ENCODE assay signal across 15 mouse cellular contexts in the genomic region with DNA sequence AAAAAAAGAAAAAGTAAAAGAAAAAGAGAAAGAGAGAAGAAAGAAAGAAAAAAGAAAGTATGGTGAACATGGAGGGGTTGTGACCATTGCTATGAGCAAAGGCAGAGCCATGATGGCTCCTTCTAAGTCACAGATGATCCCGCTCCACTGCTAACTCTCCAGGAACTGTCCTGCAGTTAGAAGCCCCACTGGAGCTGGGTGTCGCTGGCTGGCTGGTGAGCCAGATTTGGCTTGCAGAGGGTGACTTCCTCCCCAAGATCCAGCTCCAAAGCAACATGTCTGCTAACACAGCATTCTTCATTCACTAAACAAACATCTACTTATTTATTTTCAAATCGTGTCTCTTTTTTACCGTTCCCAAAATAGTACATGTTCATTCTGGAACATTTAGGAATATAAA.
"Had no signal": no experiment of that assay in that cellular context is flagged by ENCODE, and none has a peak within 500 bp of the region (broad histone marks: within the 10 kb centered on the region; RNA-seq: fewer than 3 reads in every experiment).

No protein-coding gene starts in this region.

- H3K4me3 ChIP-seq: limb, embryonic 13.5 days; limb, embryonic 15.5 days; liver, embryonic 12.5 days; megakaryocyte, embryonic 14.5 days; midbrain, embryonic 12.5 days; neural tube, embryonic 12.5 days; stomach, embryonic 15.5 days had no signal

- H3K9ac ChIP-seq: limb, embryonic 13.5 days; limb, embryonic 15.5 days; liver, embryonic 12.5 days; liver, embryonic 14.5 days; midbrain, embryonic 12.5 days; neural tube, embryonic 12.5 days; stomach, embryonic 15.5 days had no signal

- H3K36me3 ChIP-seq: limb, embryonic 13.5 days; limb, embryonic 15.5 days; liver, embryonic 12.5 days; midbrain, embryonic 12.5 days; neural tube, embryonic 12.5 days; stomach, embryonic 15.5 days had no signal

- H3K27ac ChIP-seq: limb, embryonic 13.5 days; limb, embryonic 15.5 days; liver, embryonic 12.5 days; liver, embryonic 14.5 days; macrophage; midbrain, embryonic 12.5 days; neural tube, embryonic 12.5 days; stomach, embryonic 15.5 days; stomach, postnatal 0 days had no signal

- DNase-seq: midbrain, embryonic 14.5 days; right cerebral cortex, postnatal 14 days; thymus, adult 2 months; thymus, postnatal 25 days; thymus, postnatal 4 days had no signal

- H3K9me3 ChIP-seq: limb, embryonic 13.5 days; limb, embryonic 15.5 days; liver, embryonic 12.5 days; megakaryocyte, embryonic 14.5 days; midbrain, embryonic 12.5 days; neural tube, embryonic 12.5 days; stomach, embryonic 15.5 days had no signal

- H3K4me2 ChIP-seq: limb, embryonic 13.5 days; limb, embryonic 15.5 days; liver, embryonic 12.5 days; midbrain, embryonic 12.5 days; neural tube, embryonic 12.5 days; stomach, embryonic 15.5 days had no signal

- ATAC-seq: liver, embryonic 12.5 days had no signal

- H3K4me1 ChIP-seq: liver, embryonic 12.5 days; megakaryocyte, embryonic 14.5 days had no signal
